Mouse (Mus musculus): Measurements from ENCODE around the gene Tecr. TPM values are rescaled to one million over a fixed set of nuclear protein-coding genes. Genes with fewer than 3 reads are reported as not detected.

The Tecr gene
- polyA plus RNA-seq, 1 experiment from 2014 or later, result 712 TPM

GRCm38 (mm10) chr8:83570272-83571000, 37.3 kb downstream of the Tecr start:
- no peak for ATAC-seq (replicated peaks)
- Histone ChIP-seq H3K9me3 (no peaks in the 10 kb centered on the region), H3K27ac (replicated peaks) (no peak overlapping the region), H3K27me3 (no peaks in the 10 kb centered on the region), H3K4me2 (replicated peaks) (no peak overlapping the region), H3K4me3 (no peak overlapping the region), H3K9ac (replicated peaks) (no peak overlapping the region), H3K36me3 (peaks cover 28% of the 10 kb centered on the region), H3K4me1 (peaks cover 16% of the 10 kb centered on the region)
- WGBS, result 94% methylated on average over 15 of the region's 15 CpGs

DNA sequence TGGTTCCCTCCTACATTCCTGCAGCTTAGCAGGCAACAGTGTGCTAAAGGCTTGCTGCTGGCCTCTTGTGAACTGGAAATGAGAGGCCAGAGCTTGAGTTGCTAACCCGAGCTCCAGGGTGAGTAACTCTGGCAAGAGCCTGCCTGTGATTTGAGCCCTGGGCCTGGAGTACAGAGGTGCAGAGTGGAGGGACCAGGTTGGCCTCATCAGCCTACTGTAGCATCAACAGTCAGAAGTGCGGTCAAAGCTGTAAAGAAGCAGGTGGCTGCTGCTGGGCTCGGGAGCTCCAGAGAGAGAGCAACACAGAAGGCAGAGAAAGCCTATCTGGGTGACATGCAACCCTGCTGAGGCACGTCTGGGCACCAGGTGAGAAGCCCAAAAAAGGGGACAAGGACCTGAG, 38.6 kb downstream of the Tecr start:
- Histone ChIP-seq H3K36me3 (peaks cover 28% of the 10 kb centered on the region), H3K9me3 (no peaks in the 10 kb centered on the region), H3K27me3 (no peaks in the 10 kb centered on the region), H3K4me1 (peaks cover 13% of the 10 kb centered on the region), H3K27ac (replicated peaks) (no peak overlapping the region), H3K9ac (replicated peaks) (no peak overlapping the region), H3K4me3 (no peak overlapping the region), H3K4me2 (replicated peaks) (no peak overlapping the region)
- 84% methylated on average over 4 of the region's 4 CpGs for WGBS
- no peak for ATAC-seq (replicated peaks)

GRCm38 (mm10) chr8:83568755-83569154, 39.0 kb downstream of the Tecr start:
- peaks cover 13% of the 10 kb centered on the region for H3K4me1 ChIP-seq
- no peaks in the 10 kb centered on the region for H3K9me3 ChIP-seq
- H3K4me2 ChIP-seq (replicated peaks), result no peak overlapping the region
- no peak for ATAC-seq (replicated peaks)
- H3K4me3 ChIP-seq, result no peak overlapping the region
- WGBS, result 77% methylated on average over 5 of the region's 5 CpGs
- H3K9ac ChIP-seq (replicated peaks), result no peak overlapping the region
- H3K27me3 ChIP-seq, result no peaks in the 10 kb centered on the region
- H3K27ac ChIP-seq (replicated peaks), result no peak overlapping the region
- H3K36me3 ChIP-seq, result peaks cover 28% of the 10 kb centered on the region

DNA sequence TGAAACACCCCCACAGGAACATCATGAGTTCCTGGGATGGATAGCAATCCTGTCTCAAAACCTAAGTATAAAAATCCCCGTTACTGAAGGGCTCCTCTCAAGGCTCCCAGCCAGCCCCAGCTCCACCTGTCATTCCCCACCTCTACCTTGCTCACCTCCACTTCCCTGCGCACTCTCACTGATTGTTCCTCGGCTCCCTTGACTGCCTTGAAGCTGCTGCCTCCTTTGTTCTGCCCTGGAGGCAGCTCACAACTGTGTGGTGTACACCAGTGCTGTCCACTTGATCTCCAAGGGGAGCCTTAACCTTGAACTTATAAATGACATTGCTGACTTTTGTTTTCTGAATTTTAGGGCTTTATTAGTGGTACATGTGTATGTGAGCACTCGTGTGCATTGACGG, 39.6 kb downstream of the Tecr start:
- no peak overlapping the region for H3K4me2 ChIP-seq (replicated peaks)
- no peak overlapping the region for H3K9ac ChIP-seq (replicated peaks)
- no peak for ATAC-seq (replicated peaks)
- peaks cover 27% of the 10 kb centered on the region for H3K36me3 ChIP-seq
- H3K9me3 ChIP-seq, result no peaks in the 10 kb centered on the region
- H3K4me1 ChIP-seq, result peaks cover 13% of the 10 kb centered on the region
- peak overlapping the region; percentile 62 for H3K4me3 ChIP-seq
- H3K27me3 ChIP-seq, result no peaks in the 10 kb centered on the region
- 70% methylated on average over 5 of the region's 5 CpGs for WGBS
- H3K27ac ChIP-seq (replicated peaks), result no peak overlapping the region

DNA sequence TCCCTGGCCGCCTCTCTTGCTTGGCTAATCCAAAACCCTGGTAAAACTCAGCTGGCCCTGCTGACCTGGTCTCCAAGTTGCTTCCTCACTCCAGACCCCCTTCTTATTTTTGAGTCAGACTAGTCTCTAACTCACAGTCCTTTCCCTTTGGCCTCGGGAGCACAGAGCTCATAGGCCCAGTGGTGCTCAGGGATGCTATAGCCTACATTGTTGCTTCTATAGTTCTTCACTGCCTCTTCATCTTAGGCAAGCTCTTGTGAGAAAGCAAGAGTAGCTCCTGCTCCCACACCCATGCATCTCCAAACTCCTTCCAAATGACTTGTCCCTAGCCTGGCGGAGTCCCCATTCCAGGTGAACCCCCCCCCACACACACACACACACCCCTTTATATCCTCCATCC, 40.1 kb downstream of the Tecr start:
- peaks cover 13% of the 10 kb centered on the region for H3K4me1 ChIP-seq
- H3K36me3 ChIP-seq, result peaks cover 22% of the 10 kb centered on the region
- peak overlapping the region; percentile 83 for H3K9ac ChIP-seq (replicated peaks)
- H3K4me2 ChIP-seq (replicated peaks), result peak overlapping the region; percentile 82
- no peaks in the 10 kb centered on the region for H3K9me3 ChIP-seq
- ATAC-seq (replicated peaks), result no peak
- H3K4me3 ChIP-seq, result peak overlapping the region; percentile 62
- 52% methylated on average over 3 of the region's 3 CpGs for WGBS
- no peak overlapping the region for H3K27ac ChIP-seq (replicated peaks)
- no peaks in the 10 kb centered on the region for H3K27me3 ChIP-seq

GRCm38 (mm10) chr8:83566469-83567395, 41.0 kb downstream of the Tecr start, which contains the start of gene Ndufb7:
Gene Ndufb7, plus strand, starts transcription at chr8:83566671.
- WGBS, result under 1% methylated on average over 48 of the region's 48 CpGs
- Histone ChIP-seq H3K27ac (replicated peaks) (peak within 1 kb of the TSS; percentile 53), H3K9ac (replicated peaks) (peak within 1 kb of the TSS; percentile 83), H3K27me3 (no peaks in the 10 kb centered on the region), H3K4me3 (peak within 1 kb of the TSS; percentile 62), H3K36me3 (peaks cover 13% of the 10 kb centered on the region), H3K4me2 (replicated peaks) (peak within 1 kb of the TSS; percentile 82), H3K9me3 (no peaks in the 10 kb centered on the region), H3K4me1 (peaks cover 13% of the 10 kb centered on the region)
- peak; percentile 84 for ATAC-seq (replicated peaks)

DNA sequence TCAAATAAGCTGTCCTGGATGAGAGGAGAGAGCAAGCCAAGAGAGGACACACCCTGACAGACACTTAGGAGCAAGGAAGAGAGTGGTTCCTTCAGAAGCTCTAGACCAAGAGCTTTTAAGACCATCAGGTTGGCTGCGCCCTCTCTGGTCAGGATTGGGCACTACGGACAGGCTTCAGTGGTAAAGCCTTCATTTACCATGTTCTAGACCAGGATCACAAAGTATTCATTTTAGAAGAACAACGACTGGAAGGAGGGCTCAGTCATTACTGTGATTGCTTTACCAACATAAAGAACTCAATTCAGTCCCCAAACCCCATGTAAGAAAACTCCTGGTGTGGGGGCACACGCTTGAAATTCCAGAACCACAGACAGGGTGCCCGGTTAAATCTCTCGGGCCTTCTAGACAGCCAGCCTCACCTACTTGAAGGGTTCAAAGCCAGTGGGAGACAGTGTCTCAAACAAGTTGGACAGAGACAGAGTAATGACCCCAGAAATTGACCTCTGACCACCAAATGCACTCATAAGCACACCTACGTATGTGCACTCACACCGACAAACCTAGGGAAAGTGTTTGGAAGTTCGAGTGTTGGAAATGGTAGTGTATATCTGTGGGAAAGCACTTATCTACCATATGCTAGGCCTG, 41.9 kb downstream of the Tecr start:
- Histone ChIP-seq H3K4me1 (peaks cover 13% of the 10 kb centered on the region), H3K27me3 (no peaks in the 10 kb centered on the region), H3K36me3 (0 out of 2 replicates have a peak, but pooled peaks cover 6% of the 10 kb centered on the region), H3K4me3 (no peak overlapping the region), H3K4me2 (replicated peaks) (no peak overlapping the region), H3K9me3 (no peaks in the 10 kb centered on the region), H3K27ac (replicated peaks) (no peak overlapping the region), H3K9ac (replicated peaks) (no peak overlapping the region)
- 78% methylated on average over 9 of the region's 9 CpGs for WGBS
- peak; percentile 14 for ATAC-seq (replicated peaks)

DNA sequence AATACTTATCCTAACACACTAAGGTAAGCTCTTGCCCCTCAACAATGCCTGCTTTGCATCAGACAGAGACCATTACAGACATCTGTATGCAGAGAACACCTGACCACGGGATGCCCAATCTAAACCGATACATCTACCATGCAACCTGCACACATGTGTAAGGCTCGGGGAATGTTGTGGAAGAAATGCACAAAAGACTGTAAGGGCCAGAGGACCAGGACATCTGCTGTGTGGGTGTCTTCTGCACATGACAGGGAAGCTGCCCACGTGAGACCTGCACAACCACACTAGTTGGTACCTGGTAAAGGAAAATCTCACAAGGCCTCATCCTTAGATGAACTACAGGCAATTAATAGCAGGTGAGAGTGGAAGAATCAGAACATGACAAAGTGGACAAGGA, 44.5 kb downstream of the Tecr start:
- Histone ChIP-seq H3K9ac (replicated peaks) (no peak overlapping the region), H3K4me1 (peaks cover 12% of the 10 kb centered on the region), H3K36me3 (no peaks in the 10 kb centered on the region), H3K9me3 (no peaks in the 10 kb centered on the region), H3K4me3 (no peak overlapping the region), H3K27me3 (no peaks in the 10 kb centered on the region), H3K27ac (replicated peaks) (no peak overlapping the region), H3K4me2 (replicated peaks) (no peak overlapping the region)
- WGBS, result 78% methylated on average over 4 of the region's 4 CpGs
- no peak for ATAC-seq (replicated peaks)

- 84% methylated on average over 3 of the region's 3 CpGs for WGBS
- no peaks in the 10 kb centered on the region for H3K27me3 ChIP-seq
- H3K4me3 ChIP-seq, result no peak overlapping the region
- ATAC-seq (replicated peaks), result no peak
- H3K9me3 ChIP-seq, result no peaks in the 10 kb centered on the region
- H3K9ac ChIP-seq (replicated peaks), result no peak overlapping the region
- no peak overlapping the region for H3K4me2 ChIP-seq (replicated peaks)
- no peaks in the 10 kb centered on the region for H3K36me3 ChIP-seq
- H3K27ac ChIP-seq (replicated peaks), result no peak overlapping the region
- peaks cover 6% of the 10 kb centered on the region for H3K4me1 ChIP-seq
These were observed 45.1 kb downstream of the Tecr start for GRCm38 (mm10) chr8:83562669-83563068.

DNA sequence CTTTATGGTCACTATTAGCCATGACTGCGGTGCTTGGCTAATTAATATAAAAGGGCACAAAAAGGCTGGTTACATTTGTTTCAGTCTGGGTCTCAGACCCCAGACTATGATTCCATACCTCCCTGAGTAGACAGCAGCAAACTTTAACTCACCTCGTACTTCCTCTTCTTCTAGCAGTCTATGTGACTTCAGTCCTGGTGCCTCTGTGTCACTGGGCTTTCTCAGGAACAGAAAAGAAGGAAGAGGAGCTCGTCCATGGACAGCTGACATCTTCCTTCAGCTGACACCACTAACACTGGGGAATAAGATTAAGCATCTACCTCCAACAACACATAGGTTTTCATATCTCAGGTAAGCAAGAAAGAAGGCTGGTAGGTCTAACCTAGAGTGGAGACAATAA, 72.0 kb downstream of the Tecr start, which contains the start of gene Olfr370:
Gene Olfr370 (plus strand): TSS at position 45 of the 400 bp plus-strand sequence.
- Histone ChIP-seq H3K9ac (replicated peaks) (no peak within 1 kb of the TSS), H3K27me3 (no peaks in the 10 kb centered on the region), H3K36me3 (no peaks in the 10 kb centered on the region), H3K27ac (replicated peaks) (no peak within 1 kb of the TSS), H3K9me3 (no peaks in the 10 kb centered on the region), H3K4me3 (no peak within 1 kb of the TSS), H3K4me1 (no peaks in the 10 kb centered on the region), H3K4me2 (replicated peaks) (no peak within 1 kb of the TSS)
- WGBS, result 80% methylated on average over 3 of the region's 3 CpGs
- no peak for ATAC-seq (replicated peaks)

GRCm38 (mm10) chr8:83534802-83535201, 73.0 kb downstream of the Tecr start:
- Histone ChIP-seq H3K36me3 (no peaks in the 10 kb centered on the region), H3K9ac (replicated peaks) (no peak overlapping the region), H3K4me2 (replicated peaks) (no peak overlapping the region), H3K9me3 (no peaks in the 10 kb centered on the region), H3K27ac (replicated peaks) (no peak overlapping the region), H3K4me1 (no peaks in the 10 kb centered on the region), H3K4me3 (no peak overlapping the region), H3K27me3 (no peaks in the 10 kb centered on the region)
- WGBS, result 91% methylated on average over 2 of the region's 2 CpGs
- ATAC-seq (replicated peaks), result no peak

All from forebrain, embryonic 15.5 days (tissue).